Comparison of ENCODE assay signal across 10 mouse cellular contexts in genomic region chr2:70779634-70780033, GRCm38 (mm10). TPM values are rescaled to one million over a fixed set of nuclear protein-coding genes. Genes with fewer than 3 reads are reported as not detected.
DNase-seq lines count a peak whose midpoint lies in the region; TF ChIP-seq lines count a peak whose summit lies in the region.
"Had no signal": no experiment of that assay in that cellular context is flagged by ENCODE, and none has a peak within 500 bp of the region (broad histone marks: within the 10 kb centered on the region; RNA-seq: fewer than 3 reads in every experiment).

No protein-coding gene starts in this region.

- no peak overlapping the region for H3K27ac ChIP-seq in heart, adult 2 months
- no peak overlapping the region for H3K27ac ChIP-seq in spleen, adult 2 months (ENCODE audit: insufficient read depth, low read length)
- H3K27ac ChIP-seq: embryonic facial prominence, embryonic 12.5 days; limb, embryonic 13.5 days had no signal

- DNase-seq in heart, adult 2 months, result no peak
- DNase-seq in heart, adult 11 months, result no peak
- DNase-seq in spleen, adult 2 months (ENCODE audit: low read depth in 1 of 2, low spot score in 2 of 2), result peak; percentile 6 to 40
- no peak for DNase-seq in spleen, adult 18-20 months
- DNase-seq in c-Kit-positive CD71-positive TER-119-positive erythroid progenitor cells, embryonic 14.5 days (ENCODE audit: low spot score), result peak; percentile 31
- DNase-seq in lung, postnatal 10 days, result peak; percentile 64
- DNase-seq in testis, postnatal 10 days (ENCODE audit: low spot score), result no peak
- no peak for DNase-seq in testis, postnatal 14 days (ENCODE audit: low spot score)

- H3K4me1 ChIP-seq in heart, adult 2 months (ENCODE audit: control insufficient read depth, insufficient read depth, low read length), result peaks cover 2% of the 10 kb centered on the region
- no peaks in the 10 kb centered on the region; the same call in 1 of the 2 replicates for H3K4me1 ChIP-seq in spleen, adult 2 months (ENCODE audit: control insufficient read depth, insufficient read depth, insufficient read length)
- H3K4me1 ChIP-seq: limb, embryonic 13.5 days had no signal

- intact Hi-C loops in heart, adult 2 months (cut with DNase I), result loop anchor here (1.0 kb wide), 1 partner anchor 45 kb away; no protein-coding TSS in a partner anchor

- no peak overlapping the region for H3K4me3 ChIP-seq in heart, adult 2 months
- no peak overlapping the region for H3K4me3 ChIP-seq in spleen, adult 2 months (ENCODE audit: extremely low read depth, insufficient read depth, insufficient read length)
- H3K4me3 ChIP-seq: embryonic facial prominence, embryonic 12.5 days; limb, embryonic 13.5 days had no signal

- no peak for TF ChIP-seq POLR2A in heart, adult 2 months (IDR thresholded peaks at IDR 0.05; ENCODE audit: insufficient read depth, low read depth, low read length)
- no peak for TF ChIP-seq POLR2A in spleen, adult 2 months (IDR thresholded peaks at IDR 0.05; ENCODE audit: low read depth, low read length)

- no peaks in the 10 kb centered on the region for H3K36me3 ChIP-seq in heart, adult 2 months (ENCODE audit: control insufficient read depth, insufficient read depth, low read length)
- H3K36me3 ChIP-seq in spleen, adult 2 months (ENCODE audit: control insufficient read depth, insufficient read depth, low read length), result peaks cover 5% of the 10 kb centered on the region
- H3K36me3 ChIP-seq: embryonic facial prominence, embryonic 12.5 days had no signal

- peak; percentile 93 for TF ChIP-seq CTCF in heart, adult 2 months (IDR thresholded peaks at IDR 0.05)
- TF ChIP-seq CTCF in spleen, adult 2 months (IDR thresholded peaks at IDR 0.05; ENCODE audit: extremely low read depth, insufficient read depth, insufficient read length, insufficient replicate concordance), result no peak

- no peaks in the 10 kb centered on the region for H3K79me2 ChIP-seq in heart, adult 2 months (replicated peaks; ENCODE audit: control insufficient read depth, insufficient read depth, low read length)

- TF ChIP-seq EP300 in heart, adult 2 months (IDR thresholded peaks at IDR 0.05; ENCODE audit: insufficient read depth, low read depth, low read length), result no peak

- 96% methylated on average over 1 of the region's 1 CpGs for WGBS in heart, adult 2 months
- 96% methylated on average over 1 of the region's 1 CpGs for WGBS in spleen, adult 2 months

- no peak overlapping the region for H3K9ac ChIP-seq in heart, adult 2 months (ENCODE audit: low read depth, low read length)
- H3K9ac ChIP-seq: embryonic facial prominence, embryonic 12.5 days; limb, embryonic 13.5 days had no signal

- no peaks in the 10 kb centered on the region for H3K27me3 ChIP-seq in heart, adult 2 months (ENCODE audit: control insufficient read depth, insufficient read depth, low read length)
- no peaks in the 10 kb centered on the region for H3K27me3 ChIP-seq in spleen, adult 2 months (ENCODE audit: control insufficient read depth, insufficient read depth, low read length)
- H3K27me3 ChIP-seq: embryonic facial prominence, embryonic 12.5 days; limb, embryonic 13.5 days had no signal

RNA-seq across cellular contexts. Expression of gene Tlk1, which starts 45.9 kb away (rescaled TPM):
- total RNA-seq in heart, adult 2 months (2021), result 10 to 100 TPM; 26.0 to 31.3 TPM
- polyA plus RNA-seq in heart, adult 2 months (2012; rRNA removed), result 6.9 and 15.4 TPM in 2 replicates
- 8.4 and 9.6 TPM in 2 replicates for polyA plus RNA-seq in spleen, adult 2 months (2012; rRNA removed)

Comparison
In these comparisons a context has a peak if more than half of its experiments do, and no peak if none do; other contexts are left out.
1. DNase-seq: peak in spleen, adult 2 months (2 of 2), c-Kit-positive CD71-positive TER-119-positive erythroid progenitor cells, embryonic 14.5 days (single experiment) and lung, postnatal 10 days (single experiment); none in heart, adult 2 months (0 of 2), heart, adult 11 months (single experiment), spleen, adult 18-20 months (0 of 2), testis, postnatal 10 days (single experiment) and testis, postnatal 14 days (single experiment).